Mouse (Mus musculus) gastrocnemius, postnatal 36 days (tissue): Measurements from ENCODE around the gene Atg7. TPM values are rescaled to one million over a fixed set of nuclear protein-coding genes. Genes with fewer than 3 reads are reported as not detected.
A peak's percentile ranks its signal among the peaks of the same experiment; 100 is the strongest.

Experiments
- DNase-seq, 2 experiments: peaks; one replicate each; pipeline ENCODE4 v3.0.0; 2022
- intact Hi-C: fragments of 180-260 bp; cut with DNase I; formaldehyde crosslinking; loops from one replicate; pipeline ENCODE4 v1.15.1; 2025
- total RNA-seq, 2 experiments: library from RNA; stranded (reverse); gene quantifications; 2 replicates each; pipeline ENCODE4 v1.2.3; 2021

Atg7 gene
- total RNA-seq, 2 experiments from 2014 or later: 8.2 to 8.6 TPM

DNA sequence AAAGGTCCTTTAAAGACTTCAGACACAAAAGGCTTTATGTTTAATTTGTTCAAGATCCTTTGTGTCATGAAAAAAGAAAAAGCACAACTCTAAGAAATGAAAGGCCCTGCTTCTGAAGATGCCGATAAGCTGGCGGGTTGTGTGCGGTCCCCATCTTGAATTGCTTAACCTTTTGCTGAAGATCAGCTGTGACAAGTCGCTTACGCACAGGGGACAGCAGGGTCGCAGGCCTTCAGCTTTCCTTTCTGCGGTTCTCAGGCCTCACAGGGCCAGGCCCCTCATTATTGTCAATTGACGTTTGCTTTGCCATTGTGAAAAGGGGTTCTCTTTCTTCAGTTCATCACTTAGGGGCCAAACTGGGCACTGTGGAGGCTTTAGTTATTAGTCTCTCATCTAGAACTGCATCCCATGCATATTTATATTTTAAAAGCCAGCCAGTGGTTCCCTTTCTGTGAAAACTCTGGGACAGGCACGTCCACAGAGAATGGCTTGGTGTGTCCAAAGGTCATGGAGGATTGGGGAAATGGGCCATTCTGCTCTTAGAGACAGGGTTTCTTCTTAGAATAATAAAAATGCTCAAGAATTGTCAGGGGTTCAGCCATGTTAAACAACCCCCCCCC, 39.3 kb downstream of the Atg7 start:
- intact Hi-C loops: no loop called here

DNA sequence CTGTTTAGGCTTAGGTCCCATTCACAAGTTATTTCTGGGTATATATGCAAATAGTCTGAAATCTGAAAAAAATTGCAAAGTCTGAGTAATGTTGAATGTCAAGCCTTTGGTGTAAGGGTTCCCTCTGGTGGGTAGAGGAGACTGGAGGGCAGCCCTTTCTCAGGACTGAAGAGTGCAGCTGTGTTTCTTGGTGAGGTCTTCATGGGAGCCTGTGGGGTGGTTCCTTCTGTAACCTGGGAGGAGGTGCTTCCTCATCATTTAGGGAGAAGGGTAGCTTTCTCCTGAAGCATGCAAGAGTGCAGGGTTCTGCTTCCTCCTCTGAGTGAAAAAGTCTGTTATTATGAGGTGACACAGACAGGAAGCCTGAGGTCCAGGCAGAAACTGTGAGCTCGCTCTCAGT, 40.8 kb downstream of the Atg7 start:
- intact Hi-C loops: no loop called here
- no peak for DNase-seq

More for the DNA sequence above, 39.3 kb downstream of the Atg7 start:
- no peak for DNase-seq

DNA sequence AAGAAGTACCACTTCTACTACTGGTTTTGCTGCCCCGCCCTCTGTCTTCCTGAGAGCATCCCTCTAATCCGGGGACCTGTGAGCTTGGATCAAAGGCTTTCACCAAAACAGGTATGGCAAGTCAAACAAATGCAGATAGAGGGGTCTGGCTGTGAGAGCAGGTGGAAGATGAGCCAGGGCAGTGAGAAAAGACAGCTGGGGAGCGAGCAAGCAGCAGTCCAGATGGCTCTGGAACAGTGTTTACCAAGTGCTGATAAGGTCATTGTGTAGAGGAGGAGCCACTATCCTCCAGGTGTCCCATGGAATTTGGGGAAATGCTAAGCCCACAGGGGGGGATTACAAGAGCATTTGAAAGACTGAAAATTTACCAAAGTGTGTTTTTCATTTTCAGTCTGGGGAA, 41.5 kb downstream of the Atg7 start:
- DNase-seq: no peak
- intact Hi-C loops: no loop called here

DNA sequence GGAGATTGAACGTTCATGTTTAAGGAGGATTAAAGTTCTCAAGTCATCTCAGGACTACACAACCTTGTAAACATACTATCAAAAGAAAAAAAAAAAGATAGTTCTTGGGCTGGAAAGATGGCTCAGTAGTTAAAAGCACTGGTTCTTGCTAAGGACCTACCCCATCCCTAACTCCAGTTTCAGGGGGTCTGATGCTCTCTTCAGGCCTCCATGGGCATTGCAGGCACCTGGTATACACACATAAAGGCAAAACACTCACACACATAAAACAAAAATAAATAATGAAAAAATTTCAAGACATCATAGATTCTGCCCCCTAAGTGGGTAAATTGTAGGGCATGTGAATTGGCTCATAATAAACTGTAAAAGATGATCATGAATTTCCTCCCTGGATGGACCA, 42.5 kb downstream of the Atg7 start:
- DNase-seq: no peak
- intact Hi-C loops: no loop called here

DNA sequence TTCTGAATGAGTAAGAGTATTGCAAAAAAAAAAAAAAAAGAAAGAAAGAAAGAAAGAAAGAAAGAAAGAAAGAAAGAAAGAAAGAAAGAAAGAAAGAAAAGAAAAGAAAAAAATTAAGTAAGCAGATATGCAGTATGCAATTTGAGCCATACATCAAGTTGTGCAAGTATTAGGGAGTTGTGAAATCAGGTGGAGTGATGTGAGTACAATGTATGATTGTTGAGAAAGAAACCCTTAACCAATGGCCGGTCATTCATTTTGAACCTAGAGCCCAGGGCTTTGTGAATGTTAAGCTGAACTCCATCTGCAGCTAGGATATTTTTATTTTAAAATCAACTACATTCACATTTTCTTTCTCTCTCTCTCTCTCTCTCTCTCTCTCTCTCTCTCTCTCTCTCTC, 44.1 kb downstream of the Atg7 start:
- DNase-seq: no peak
- intact Hi-C loops: no loop called here

DNA sequence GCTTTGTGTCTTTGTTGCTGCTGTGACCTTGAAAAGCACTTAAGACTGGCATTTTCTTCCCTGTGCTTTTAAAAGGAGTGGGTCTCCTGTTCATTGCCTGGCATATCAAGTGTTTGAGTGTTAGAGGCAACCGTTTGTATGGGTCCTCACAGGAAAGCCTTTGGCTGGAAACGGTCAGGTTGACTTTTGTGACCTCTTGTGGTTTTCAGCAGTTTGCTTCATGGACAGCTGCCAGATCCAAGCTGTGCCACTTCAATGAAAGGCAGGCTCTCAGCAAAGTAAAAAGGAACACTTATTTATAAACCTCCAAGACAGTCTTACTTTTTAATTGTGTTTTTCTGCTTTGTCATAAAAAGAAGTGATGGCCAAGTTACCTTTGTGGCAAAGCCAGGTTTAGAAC, 47.8 kb downstream of the Atg7 start:
- no peak for DNase-seq
- intact Hi-C loops: loop anchor here (10.0 kb wide), 1 partner anchor 606 kb away; no protein-coding TSS in a partner anchor

DNA sequence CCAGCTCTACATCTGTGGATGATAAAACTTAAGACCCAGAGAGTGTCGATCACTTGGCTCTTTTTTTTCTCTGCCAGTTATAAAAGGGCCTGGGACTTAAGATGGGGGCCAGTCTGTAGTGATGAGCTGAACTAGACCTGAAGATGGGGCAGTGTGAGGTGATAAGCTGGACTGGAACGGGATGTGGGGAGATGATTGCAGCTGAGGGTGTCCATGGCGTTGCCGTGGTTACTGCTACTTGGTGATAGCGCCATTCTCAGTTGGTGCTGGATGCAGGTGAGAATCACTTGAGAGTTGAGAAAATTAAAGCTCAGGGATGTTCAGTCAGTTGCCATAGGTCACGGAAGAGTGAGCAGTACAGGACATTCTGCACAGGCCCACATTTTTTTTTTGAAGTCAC, 48.6 kb downstream of the Atg7 start:
- no peak for DNase-seq
- intact Hi-C loops: loop anchor here (10.0 kb wide), 1 partner anchor 607 kb away; no protein-coding TSS in a partner anchor

DNA sequence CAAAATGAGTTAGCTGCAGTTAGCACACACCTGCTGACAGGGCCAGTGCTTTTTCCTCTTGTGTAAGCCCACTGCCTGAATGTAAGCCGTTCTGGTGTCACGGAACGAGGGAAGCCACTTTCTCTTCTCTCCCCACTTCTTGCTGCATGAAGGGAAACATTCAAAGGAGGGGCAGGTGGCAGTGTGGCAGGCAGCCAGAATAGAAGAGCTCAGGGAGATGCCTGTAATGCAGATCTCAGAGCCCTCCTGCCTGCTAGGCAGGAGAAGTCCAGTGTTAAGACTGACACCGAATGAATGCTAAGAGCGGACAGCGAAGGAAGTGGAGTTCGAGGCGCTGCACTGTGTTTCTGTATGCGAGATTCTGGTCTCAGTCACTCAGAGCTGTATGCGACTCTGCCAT, 49.8 kb downstream of the Atg7 start:
- DNase-seq: no peak
- intact Hi-C loops: loop anchor here (10.0 kb wide), 1 partner anchor 608 kb away; no protein-coding TSS in a partner anchor

DNA sequence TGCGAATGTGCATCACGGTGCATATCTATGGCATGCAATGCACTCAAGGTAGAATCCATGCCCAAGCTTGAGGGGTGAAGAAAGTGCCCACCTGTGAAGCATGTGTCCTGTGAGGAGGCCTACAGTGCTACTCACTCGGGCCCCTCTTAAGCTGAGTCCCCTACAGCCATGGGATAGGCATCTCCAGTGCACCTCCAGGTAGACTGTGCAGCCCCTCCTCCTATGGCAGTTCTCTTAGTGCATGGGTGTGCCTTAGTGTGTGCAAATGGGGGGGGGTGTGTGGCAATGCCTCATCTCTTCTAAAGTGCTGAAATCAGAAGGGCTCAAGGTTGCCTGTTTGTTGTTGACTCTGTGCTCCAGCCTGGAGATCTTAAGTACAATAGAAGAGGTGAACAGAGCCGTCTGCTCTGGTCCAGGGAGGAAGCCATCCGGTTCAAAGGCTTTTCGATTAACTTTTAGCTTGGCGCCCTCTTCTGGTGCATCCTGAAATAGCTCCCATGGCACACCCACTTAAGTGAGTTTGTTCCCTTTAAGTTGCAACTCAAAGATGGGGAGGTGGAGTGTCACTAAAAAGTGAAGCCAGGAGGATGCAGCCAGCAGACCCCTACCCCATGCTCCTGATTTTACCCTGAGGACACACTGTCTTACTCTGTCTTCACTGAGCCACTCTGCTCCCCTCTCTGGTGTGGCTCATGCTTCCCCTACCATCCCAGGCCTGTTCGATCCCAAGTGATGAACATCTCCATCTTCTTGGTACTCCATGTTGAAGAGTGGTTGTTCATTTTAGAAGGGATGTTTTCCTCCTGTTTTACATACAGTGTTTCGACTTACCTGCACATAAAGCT, 55.0 kb downstream of the Atg7 start:
- peak; percentile 53 to 62 for DNase-seq
- intact Hi-C loops: loop anchor here (5.0 to 10.0 kb wide), 3 partner anchors 291 to 613 kb away; no protein-coding TSS in a partner anchor

DNA sequence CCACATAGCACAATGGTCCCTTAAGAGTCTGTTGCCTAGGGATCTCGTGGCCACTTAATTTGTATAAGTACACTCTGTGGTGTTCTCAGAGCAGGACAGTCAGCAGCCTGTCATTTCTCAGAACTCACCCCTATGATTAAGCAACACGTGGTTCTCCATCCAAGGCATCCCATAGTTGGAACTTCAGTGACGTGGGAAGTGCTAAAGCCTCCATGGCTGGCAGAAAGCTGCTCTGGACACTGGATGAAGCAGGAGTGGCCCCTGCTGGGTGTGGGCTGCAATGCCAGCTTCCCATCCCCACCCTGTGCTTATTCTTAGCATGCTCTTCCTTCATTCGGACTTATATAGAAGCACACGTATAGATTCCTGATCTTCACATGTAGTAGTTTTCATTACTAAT, 55.7 kb downstream of the Atg7 start:
- intact Hi-C loops: loop anchor here (5.0 to 10.0 kb wide), 3 partner anchors 291 to 614 kb away; no protein-coding TSS in a partner anchor

DNA sequence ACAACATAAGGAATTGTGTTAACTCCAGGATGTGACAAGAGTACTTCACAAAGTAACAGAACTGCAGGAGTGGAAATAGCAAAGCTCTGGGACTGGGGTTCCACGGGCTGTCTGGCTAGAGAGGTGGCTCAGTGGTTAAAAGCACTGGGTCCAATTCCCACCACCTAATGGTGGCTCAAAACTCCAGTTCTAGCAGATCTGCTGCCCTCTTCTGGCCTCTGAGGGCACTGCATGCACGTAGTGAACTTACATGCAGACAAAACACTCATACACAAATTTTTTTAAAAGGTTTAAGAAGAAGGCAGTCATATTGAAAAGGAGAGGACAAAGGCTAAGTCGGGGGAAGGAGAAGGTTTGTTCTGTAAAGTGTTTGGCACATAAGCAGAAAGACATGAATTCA, 57.8 kb downstream of the Atg7 start:
- DNase-seq: no peak
- intact Hi-C loops: loop anchor here (5.0 kb wide), 1 partner anchor 238 kb away; no protein-coding TSS in a partner anchor

More for the DNA sequence above, 55.7 kb downstream of the Atg7 start:
- DNase-seq: no peak

DNA sequence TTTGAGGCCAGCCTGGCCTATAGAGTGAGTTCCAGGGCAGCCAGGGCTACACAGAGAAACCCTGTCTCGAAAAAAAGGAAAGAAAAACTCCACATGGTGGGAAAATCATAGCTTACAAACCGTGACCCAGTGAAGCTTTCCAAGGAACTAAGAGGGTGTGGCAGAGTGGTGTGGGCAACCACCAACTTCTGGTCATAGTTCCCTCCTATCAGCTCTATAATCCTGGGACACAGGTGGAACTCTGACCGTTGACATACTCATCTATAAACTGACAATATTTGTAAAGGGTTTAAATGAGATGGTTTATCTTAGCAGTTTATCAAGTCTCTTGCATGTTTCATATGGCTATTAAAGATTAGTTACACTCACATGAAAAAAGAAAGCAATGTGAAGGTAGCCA, 64.1 kb downstream of the Atg7 start:
- intact Hi-C loops: no loop called here
- DNase-seq: no peak

DNA sequence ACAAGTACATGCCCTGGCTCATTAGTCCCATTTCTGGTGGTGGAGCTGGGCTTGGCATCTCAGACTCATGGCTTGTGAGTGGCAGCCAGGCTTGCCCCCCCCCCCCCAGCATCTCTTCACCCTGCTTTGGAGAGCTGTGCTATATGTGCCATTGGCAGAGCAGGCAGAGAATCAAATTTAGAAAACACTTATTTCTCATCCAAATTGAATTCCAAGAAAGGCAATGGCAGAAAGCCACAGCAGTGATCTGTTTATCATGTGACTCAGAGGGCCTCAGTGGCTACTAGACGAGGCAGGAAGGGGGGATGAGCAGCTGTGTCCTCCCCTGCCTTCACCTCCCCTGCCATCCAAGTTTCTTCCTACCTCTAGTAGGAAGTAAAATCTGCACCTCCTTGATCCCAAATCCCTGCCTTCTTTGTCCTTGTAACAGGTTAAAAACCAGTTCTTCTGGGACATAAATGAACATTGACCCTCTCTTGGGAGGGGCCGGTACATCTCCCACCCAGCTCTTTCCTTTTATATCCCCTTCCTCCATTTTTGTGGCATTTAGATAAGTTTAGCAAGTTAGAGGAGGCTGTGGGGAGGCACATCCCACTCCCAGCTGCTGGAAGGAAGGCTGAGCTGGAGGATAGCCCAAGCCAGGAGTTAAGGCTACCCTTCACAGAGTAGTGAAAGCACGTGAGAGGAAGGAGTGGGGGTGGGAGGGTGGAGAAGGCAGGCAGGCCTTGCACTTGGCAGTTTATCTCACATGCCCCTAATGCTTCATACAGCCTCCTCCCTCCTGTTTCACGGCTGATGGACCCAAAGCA, 69.5 kb downstream of the Atg7 start:
- intact Hi-C loops: no loop called here
- no peak for DNase-seq

DNA sequence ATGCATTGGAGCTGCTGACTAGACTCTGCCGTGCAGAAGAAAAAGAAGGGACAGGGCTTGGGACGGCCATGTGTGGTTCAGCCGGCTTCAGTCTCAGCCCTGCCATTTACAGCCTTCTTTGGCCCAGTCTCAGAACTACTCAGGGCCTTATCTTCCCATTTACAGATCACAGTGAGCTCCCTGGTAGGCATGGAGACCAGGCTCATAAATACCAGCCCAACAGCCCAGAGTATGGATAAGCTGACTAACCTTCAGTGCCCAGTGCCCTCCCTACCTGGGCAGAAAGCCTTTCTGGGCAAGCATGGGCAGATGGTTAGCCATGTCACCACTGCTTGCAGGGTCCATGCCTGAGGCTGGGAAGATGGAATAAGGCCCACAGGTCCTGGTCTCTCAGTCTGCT, 70.6 kb downstream of the Atg7 start:
- intact Hi-C loops: no loop called here
- no peak for DNase-seq

DNA sequence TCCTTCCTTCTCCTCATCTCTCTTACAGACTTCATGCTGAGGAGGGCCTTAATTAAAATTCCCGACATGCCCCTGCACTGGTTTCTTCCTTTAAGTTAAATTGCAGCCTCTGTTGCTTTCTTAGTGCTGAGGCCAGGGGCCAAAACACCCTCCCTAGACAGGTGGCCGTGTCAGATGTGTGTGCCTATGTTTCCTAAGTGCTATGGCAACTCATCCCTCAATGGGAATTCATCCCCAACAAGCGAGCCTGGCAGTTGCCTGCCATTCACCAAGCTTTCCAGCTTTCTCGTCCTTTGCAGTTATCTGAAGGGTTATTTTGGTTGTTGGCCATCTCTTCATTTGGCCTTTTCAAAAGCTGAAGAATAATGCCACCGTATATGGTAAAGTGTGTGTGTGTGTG, 71.8 kb downstream of the Atg7 start:
- DNase-seq: no peak
- intact Hi-C loops: no loop called here

DNA sequence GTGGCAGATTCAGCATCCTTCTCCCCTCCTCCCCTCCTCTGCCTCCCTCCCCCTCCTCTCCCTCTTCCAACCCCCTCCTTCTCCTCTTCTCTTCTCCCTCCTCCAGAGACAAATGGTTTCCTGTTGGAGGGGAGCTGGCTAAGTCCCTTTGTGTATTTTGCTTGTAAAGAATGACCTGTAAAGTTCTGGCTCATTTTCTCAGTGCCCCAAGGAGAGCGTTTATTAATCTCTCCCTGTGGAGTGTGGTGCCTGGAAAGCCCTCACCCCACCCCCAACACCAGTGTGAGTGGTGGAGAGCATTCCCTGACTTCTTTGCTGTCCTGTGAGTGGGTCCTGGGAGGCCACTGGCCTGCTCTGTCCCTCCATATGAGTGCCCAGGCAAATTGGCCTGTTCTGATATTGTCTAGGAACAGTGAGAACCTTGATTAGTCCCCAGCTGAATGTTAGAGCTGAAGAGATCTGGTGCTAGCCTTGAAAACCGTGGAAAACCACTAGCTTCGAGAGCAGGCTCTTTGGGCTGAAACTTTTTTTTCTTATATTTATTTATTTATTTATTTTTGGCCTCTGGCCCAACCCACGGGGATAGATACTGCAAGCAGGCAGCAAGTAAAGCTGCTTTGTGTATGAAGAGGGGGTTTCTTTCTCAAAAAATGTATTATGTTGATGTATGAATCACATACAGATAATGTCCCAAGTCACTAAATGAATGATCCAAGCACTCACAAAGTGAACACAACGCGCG, 72.6 kb downstream of the Atg7 start:
- DNase-seq: no peak
- intact Hi-C loops: no loop called here

DNA sequence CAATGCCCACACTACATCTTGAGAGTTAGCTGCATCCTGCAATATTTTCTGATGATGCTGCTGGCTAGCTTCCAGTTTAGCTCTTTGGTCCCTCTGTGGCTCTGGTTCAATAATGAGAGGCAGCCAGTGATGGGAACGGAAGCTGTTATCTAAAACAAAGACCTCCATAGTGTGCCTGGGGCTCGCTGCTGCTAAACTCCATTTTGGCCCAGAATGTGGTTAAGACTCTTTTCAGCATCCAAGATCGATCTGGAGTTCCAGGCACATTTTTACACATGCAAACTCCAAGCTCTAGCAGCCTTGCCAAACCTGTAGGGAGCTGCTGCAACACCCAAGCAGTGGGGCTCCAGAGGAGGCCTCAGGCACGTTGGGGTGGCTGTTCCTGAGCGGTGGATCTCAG, 76.2 kb downstream of the Atg7 start:
- DNase-seq: no peak
- intact Hi-C loops: no loop called here

DNA sequence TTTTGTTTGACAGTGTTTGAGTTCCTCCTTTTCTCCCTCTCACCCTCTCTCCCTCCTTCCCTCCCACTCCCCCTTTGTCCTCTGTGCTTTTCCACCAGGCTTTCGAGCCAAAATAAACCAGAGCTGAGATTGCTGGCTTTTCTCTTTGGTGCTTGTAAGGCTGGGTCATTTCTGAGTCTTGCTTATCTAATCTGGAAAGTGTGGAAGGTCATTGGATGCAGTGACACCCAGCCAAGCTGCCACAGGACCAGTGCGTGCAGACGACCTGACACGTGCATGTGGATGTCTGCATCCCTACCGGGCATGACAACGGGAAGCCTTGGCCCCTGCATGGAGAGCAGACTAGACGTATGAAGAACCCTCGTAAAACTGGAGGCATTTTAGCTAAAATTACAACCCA, 76.8 kb downstream of the Atg7 start:
- DNase-seq: no peak
- intact Hi-C loops: loop anchor here (5.0 kb wide), 1 partner anchor 548 kb away; no protein-coding TSS in a partner anchor

DNA sequence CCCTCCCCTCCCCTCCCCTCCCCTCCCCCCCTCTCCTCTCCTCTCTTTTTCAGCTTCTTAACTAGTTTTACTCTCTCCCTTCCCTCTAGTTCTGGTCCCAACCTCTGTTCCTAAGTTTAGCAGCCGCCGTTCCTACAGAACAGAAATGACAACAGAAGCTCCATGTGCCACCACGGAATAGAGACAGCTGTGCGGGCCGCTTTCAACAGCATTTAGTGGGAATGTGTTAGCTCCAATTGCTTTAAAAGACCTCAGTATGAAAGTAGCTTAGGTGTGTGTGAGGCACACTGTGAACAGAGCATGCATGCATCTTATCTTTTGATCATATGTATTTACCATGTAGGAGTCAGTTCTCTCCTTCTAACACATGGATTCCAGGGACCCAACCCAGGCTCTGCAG, 79.1 kb downstream of the Atg7 start:
- DNase-seq: no peak
- intact Hi-C loops: loop anchor here (5.0 kb wide), 1 partner anchor 545 kb away; no protein-coding TSS in a partner anchor

DNA sequence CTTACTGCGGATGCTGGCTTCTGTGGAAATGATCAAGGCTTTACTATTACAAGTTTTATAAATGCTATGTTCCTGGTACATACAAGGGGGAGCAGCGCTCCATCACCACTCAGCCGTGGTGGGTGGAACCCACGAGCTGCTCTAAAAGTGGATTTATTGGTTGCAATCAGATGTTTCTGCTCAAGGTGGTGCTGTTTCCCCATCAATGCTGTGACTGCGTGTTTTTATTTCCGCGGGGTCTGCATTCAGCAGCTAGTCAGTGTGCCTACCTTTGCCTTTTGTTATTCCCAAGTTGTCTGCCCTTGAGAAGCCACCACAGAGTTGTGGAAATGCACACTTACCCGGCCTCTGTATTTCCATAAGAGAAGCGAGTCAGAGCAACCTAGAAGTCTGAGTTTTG, 81.0 kb downstream of the Atg7 start:
- intact Hi-C loops: loop anchor here (1.0 to 5.0 kb wide), 2 partner anchors 202 to 543 kb away; no protein-coding TSS in a partner anchor
- DNase-seq: peak in 1 of 2 experiments; percentile 17
